Mouse (Mus musculus) MEL (cell line): Measurements from ENCODE around the gene Mybpc2.

Experiments used
- ELF1 ChIP-seq: IDR thresholded peaks from 2 replicates; pipeline ENCODE4 v1.6.1; 2014; ENCODE audit warnings: low read depth, mild to moderate bottlenecking, inconsistent platforms, low read length, improper control_type of control experiment, moderate library complexity
- NRF1 ChIP-seq: IDR thresholded peaks from 2 replicates; pipeline ENCODE4 v1.6.1; 2014; ENCODE audit warnings: low read depth, mild to moderate bottlenecking, inconsistent platforms, low read length, improper control_type of control experiment, moderate library complexity; ENCODE audit not compliant: poor library complexity, insufficient read depth, severe bottlenecking
- POLR2A ChIP-seq, 2 experiments: IDR thresholded peaks; 2 replicates each; pipeline ENCODE4 v1.6.1; 2011 to 2012; ENCODE audit warnings: low read length in 2 of 2, mild to moderate bottlenecking in 2 of 2, control low read depth in 1 of 2, improper control_type of control experiment in 1 of 2, low read depth in 1 of 2, moderate library complexity in 1 of 2; ENCODE audit not compliant: control insufficient read depth in 1 of 2, insufficient read depth in 1 of 2, poor library complexity in 1 of 2
- SIN3A ChIP-seq: IDR thresholded peaks from 2 replicates; pipeline ENCODE4 v1.6.1; 2012; ENCODE audit warnings: low read length, improper control_type of control experiment, inconsistent platforms
- USF1 ChIP-seq: IDR thresholded peaks from 2 replicates; pipeline ENCODE4 v1.6.1; 2014; ENCODE audit warnings: low read depth, mild to moderate bottlenecking, inconsistent platforms, low read length, improper control_type of control experiment, moderate library complexity
- ZKSCAN1 ChIP-seq: IDR thresholded peaks from 2 replicates; pipeline ENCODE4 v1.6.1; 2012; ENCODE audit warnings: low read depth, mild to moderate bottlenecking, inconsistent platforms, low read length, improper control_type of control experiment, moderate library complexity

- no peak for TF ChIP-seq SIN3A
- no peak for TF ChIP-seq USF1
- no peak for TF ChIP-seq POLR2A (IDR thresholded peaks at IDR 0.05; ENCODE audit: control insufficient read depth in 1 of 2, insufficient read depth in 1 of 2, low read depth in 1 of 2, low read length in 2 of 2, poor library complexity in 1 of 2)
- TF ChIP-seq ELF1, result no peak
- TF ChIP-seq ZKSCAN1, result no peak
- TF ChIP-seq NRF1, result no peak
These were observed 23.3 kb upstream of the Mybpc2 start for GRCm38 (mm10) chr7:44547725-44548124.
